Mouse (Mus musculus) liver, embryonic 13.5 days (tissue): ENCODE data around the gene Fbxo41. TPM values are rescaled to one million over a fixed set of nuclear protein-coding genes. Genes with fewer than 3 reads are reported as not detected.
A peak's percentile ranks its signal among the peaks of the same experiment; 100 is the strongest.

Experiments
- ATAC-seq: fragments of 200-750 bp; cut with Nextera tagmentation; 2 replicates; pipeline ENCODE4 v1.8.0; 2017; ENCODE audit warnings: low read depth, mild to moderate bottlenecking, moderate number of reproducible peaks, moderate library complexity
- DNase-seq: peaks from one replicate; pipeline ENCODE4 v3.0.0; 2022
- H3K27ac ChIP-seq: fragments of 300-500 bp; sonication (generic); 2 replicates; pipeline ENCODE4 v1.5.1; 2015; ENCODE audit warnings: moderate library complexity, mild to moderate bottlenecking, inconsistent platforms
- H3K27me3 ChIP-seq: fragments of 300-500 bp; sonication (generic); 2 replicates; pipeline ENCODE4 v1.6.1; 2015; ENCODE audit warnings: mild to moderate bottlenecking, inconsistent platforms
- H3K36me3 ChIP-seq: fragments of 300-500 bp; sonication (generic); 2 replicates; pipeline ENCODE4 v1.6.1; 2015; ENCODE audit warnings: mild to moderate bottlenecking, inconsistent platforms
- H3K4me1 ChIP-seq: fragments of 300-500 bp; sonication (generic); replicated peaks from 2 replicates; pipeline ENCODE4 v1.6.1; 2015; ENCODE audit warnings: inconsistent platforms
- H3K4me2 ChIP-seq: fragments of 300-500 bp; sonication (generic); 2 replicates; pipeline ENCODE4 v1.6.1; 2015; ENCODE audit warnings: inconsistent platforms, mild to moderate bottlenecking, moderate library complexity
- H3K4me3 ChIP-seq: fragments of 300-500 bp; sonication (generic); replicated peaks from 2 replicates; pipeline ENCODE4 v1.5.1; 2015; ENCODE audit warnings: mild to moderate bottlenecking, inconsistent platforms
- H3K9ac ChIP-seq: fragments of 300-500 bp; sonication (generic); 2 replicates; pipeline ENCODE4 v1.6.1; 2015; ENCODE audit warnings: mild to moderate bottlenecking, inconsistent platforms
- H3K9me3 ChIP-seq: fragments of 300-500 bp; sonication (generic); replicated peaks from 2 replicates; pipeline ENCODE4 v1.6.1; 2016; ENCODE audit warnings: inconsistent platforms
- WGBS: fragments of 180-500 bp; shearing (Covaris S2); methylation state at CpG from one replicate; pipeline ENCODE4 v1.1.7; 2015; ENCODE audit not compliant: insufficient replicate concordance; 5-methylcytosine and 5-hydroxymethylcytosine counted together
- polyA plus RNA-seq: library from polyadenylated mRNA; unstranded; fragments of >200 nt; fragmentation: Nextera tagmentation; extraction: Ambion mirVana; gene quantifications from 2 replicates; pipeline ENCODE4 v1.2.1, GENCODE M21; 2015

Gene Fbxo41
- polyA plus RNA-seq, 1 experiment from 2014 or later: not detected

DNA sequence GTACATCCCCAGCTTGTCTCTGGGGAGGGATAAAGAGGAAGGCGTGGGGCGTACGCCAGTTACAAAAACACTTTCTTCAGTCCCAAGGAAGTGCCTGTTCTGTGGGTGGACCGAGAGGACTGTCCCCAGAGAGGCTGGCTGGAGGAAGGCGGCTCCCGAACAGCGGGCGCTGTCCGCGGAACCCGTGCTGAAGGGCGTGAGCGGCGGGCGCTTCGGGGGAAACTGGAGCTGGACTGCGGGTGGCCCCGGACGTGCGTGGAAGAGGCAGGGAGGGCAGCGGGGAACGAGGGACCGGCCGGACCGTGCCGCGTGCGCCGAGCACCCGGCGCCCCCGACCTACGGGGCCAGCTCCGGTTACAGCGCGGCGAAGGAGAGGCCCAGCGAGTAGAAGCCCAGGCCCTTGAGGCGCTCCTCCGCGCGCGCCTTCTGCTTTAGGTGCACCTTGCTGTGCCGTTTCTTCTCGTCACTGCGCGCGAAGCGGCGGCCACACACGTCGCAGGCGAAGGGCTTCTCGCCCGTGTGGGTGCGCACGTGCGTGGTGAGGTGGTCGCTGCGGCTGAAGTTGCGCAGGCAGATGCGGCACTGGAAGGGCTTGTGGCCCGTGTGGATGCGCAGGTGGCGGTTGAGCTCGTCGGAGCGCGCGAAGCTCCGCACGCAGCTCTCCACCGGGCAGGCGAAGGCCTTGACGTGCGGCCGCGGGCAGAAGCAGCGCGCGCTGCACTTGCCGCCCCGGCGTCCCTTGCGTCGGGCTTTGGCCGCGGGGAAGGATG is 8.7 kb upstream of the Fbxo41 start:
- WGBS: 2% methylated on average over 88 of the region's 88 CpGs
- Histone ChIP-seq H3K9ac (no peak overlapping the region), H3K9me3 (no peaks in the 10 kb centered on the region), H3K27ac (no peak overlapping the region), H3K36me3 (no peaks in the 10 kb centered on the region), H3K27me3 (peaks cover 89% of the 10 kb centered on the region), H3K4me3 (peak overlapping the region; percentile 23), H3K4me2 (peak overlapping the region; percentile 26), H3K4me1 (peaks cover 19% of the 10 kb centered on the region)
- no peak for ATAC-seq
- no peak for DNase-seq

DNA sequence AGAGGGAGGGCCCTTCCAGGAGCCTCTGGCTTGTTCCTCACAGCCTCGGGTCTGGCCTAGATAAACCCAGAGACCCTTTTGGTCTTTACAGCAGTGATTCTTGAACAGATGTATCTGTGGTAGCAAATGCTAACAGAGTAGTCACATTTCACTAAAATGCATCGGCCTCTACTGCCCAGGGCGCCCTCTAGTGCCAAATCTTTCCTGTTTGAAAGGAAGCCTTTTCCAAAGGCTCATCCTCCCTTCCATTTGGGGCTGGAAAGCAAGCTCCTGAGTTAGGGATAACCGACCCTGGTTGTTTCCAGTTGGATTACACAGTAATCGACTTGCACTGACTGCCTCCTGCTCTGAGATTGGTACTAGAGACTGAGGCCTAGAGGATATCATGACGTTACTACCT is 7.7 kb upstream of the Fbxo41 start:
- WGBS: 3% methylated on average over 6 of the region's 6 CpGs
- peaks cover 19% of the 10 kb centered on the region for H3K4me1 ChIP-seq
- no peak overlapping the region for H3K27ac ChIP-seq
- H3K36me3 ChIP-seq: no peaks in the 10 kb centered on the region
- no peak overlapping the region for H3K4me3 ChIP-seq
- DNase-seq: no peak
- H3K9ac ChIP-seq: no peak overlapping the region
- H3K9me3 ChIP-seq: no peaks in the 10 kb centered on the region
- no peak overlapping the region for H3K4me2 ChIP-seq
- no peak for ATAC-seq
- peaks cover 80% of the 10 kb centered on the region for H3K27me3 ChIP-seq

DNA sequence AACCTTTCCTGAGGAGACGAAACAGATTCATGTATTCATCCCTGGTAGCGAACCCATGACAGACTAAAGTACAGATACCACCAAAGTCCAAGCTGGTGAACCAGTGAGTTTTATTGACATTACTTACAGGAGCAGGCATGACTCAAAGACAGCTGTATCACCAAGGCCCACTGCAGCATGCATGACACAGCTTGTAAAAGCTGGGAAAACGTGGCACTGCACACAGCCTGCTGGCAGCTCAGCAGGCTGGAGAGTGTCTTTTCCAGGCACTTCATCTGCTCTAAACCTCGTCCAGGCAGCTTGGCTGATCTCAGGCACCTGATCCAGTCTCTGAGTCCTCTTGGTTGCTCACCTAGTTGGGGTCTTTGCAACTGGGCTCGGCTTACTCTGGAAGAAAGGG is 5.8 kb upstream of the Fbxo41 start:
- H3K4me2 ChIP-seq: no peak overlapping the region
- H3K36me3 ChIP-seq: no peaks in the 10 kb centered on the region
- ATAC-seq (no peak), DNase-seq (no peak)
- peaks cover 19% of the 10 kb centered on the region for H3K4me1 ChIP-seq
- WGBS: 30% methylated on average over 5 of the region's 5 CpGs
- H3K27me3 ChIP-seq: peaks cover 79% of the 10 kb centered on the region
- no peak overlapping the region for H3K27ac ChIP-seq
- no peak overlapping the region for H3K9ac ChIP-seq
- no peaks in the 10 kb centered on the region for H3K9me3 ChIP-seq
- H3K4me3 ChIP-seq: no peak overlapping the region

DNA sequence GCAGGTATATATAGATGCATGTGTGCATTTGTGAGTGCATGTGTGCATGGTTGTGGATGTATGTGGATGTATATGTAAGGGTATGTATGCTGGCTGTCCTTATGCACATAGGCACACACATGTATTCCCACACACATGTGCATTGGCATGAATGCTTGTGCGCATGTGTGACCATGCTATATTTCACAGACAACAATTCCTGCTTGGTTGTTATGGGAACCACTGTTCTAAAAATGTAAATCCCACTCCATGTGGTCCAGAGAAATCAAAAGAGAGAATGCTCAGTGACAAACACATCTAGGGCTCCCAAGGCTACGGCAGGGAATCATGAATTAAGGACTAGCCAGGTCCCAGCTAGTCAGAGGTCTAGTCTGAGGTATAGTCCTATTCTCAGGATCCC is 2.1 kb upstream of the Fbxo41 start:
- H3K4me3 ChIP-seq: no peak overlapping the region
- H3K36me3 ChIP-seq: no peaks in the 10 kb centered on the region
- H3K4me2 ChIP-seq: no peak overlapping the region
- no peak for ATAC-seq
- peaks cover 73% of the 10 kb centered on the region for H3K27me3 ChIP-seq
- WGBS: 62% methylated on average over 2 of the region's 2 CpGs
- no peaks in the 10 kb centered on the region for H3K9me3 ChIP-seq
- DNase-seq: no peak
- H3K4me1 ChIP-seq: peaks cover 10% of the 10 kb centered on the region
- no peak overlapping the region for H3K9ac ChIP-seq
- no peak overlapping the region for H3K27ac ChIP-seq

DNA sequence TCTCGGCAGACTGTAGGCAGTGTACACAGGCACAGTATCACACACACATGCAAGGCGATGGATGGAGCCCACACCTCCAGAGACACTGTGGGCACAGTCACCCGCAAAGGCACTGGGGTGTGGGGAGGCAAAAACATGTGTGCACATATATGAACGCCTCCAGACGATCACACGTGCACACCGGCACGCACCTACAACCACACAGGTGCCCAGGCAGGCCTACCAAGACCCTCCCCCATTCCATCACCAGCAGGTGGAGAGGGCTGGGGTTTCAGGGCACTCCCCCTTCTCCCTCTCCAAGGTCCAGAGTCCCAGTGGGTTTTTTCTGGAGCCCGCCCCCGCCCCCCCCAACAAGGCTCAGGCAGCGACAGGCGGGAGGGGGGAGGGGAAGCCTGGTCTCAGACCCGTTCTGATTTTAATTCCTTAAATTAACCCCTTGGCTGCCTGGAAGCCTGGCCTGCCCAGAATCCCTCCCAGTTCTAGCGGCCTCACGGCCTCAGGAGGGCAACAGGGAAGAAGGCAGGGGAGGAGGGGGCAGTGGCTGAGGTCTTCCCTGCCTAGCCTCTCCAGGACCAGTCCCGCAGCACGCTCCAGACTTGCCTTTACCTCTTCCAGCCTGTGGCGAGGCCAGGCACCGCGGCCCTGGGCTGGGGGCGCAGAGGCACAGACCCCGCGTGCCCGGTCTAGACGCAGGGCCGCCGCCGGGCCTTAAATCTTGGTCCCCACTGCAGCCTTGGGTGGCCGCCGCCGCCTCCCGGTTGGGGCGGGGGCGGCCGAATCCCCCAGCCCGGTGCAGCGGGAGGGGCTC is 487 bp downstream of the Fbxo41 start:
- H3K4me1 ChIP-seq: peaks cover 10% of the 10 kb centered on the region
- no peaks in the 10 kb centered on the region for H3K36me3 ChIP-seq
- no peak for DNase-seq
- peaks cover 50% of the 10 kb centered on the region for H3K27me3 ChIP-seq
- 3% methylated on average over 32 of the region's 37 CpGs for WGBS
- H3K27ac ChIP-seq: no peak overlapping the region
- H3K4me2 ChIP-seq: peak overlapping the region; percentile 63
- H3K4me3 ChIP-seq: peak overlapping the region; percentile 53
- no peak overlapping the region for H3K9ac ChIP-seq
- ATAC-seq: no peak
- H3K9me3 ChIP-seq: no peaks in the 10 kb centered on the region

DNA sequence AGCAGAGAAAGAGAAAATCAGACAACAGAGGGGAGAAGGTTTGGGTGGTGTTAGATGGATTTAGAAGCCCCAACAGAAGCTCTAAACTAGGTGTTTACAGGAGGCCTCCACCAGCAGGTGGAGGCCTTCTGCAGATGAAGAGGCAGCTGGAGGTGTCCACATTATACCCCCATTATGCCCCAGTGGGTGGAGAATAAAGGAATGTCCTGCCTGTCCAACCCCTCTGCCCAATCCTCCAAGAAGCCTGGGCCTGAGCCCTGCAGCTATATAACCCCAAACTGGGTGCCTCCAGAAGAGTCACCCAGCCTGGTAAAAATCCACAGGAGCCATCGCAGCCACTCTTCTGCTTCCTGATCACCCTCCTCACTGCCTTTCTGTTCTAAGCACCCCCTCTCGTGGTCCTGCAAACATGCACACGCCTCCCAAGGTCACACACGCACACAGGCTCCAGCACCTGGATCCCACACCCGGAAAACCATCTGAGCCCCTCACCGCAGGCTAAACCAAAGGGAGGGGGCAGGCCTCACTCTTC is 1.2 kb downstream of the Fbxo41 start:
- WGBS: 15% methylated on average over 6 of the region's 6 CpGs
- no peak for DNase-seq
- no peaks in the 10 kb centered on the region for H3K9me3 ChIP-seq
- no peak overlapping the region for H3K4me2 ChIP-seq
- 0 out of 2 replicates have a peak overlapping the region, but pooled peaks have one; percentile 53 for H3K4me3 ChIP-seq
- H3K27me3 ChIP-seq: peaks cover 50% of the 10 kb centered on the region
- H3K36me3 ChIP-seq: no peaks in the 10 kb centered on the region
- H3K27ac ChIP-seq: no peak overlapping the region
- peaks cover 10% of the 10 kb centered on the region for H3K4me1 ChIP-seq
- no peak overlapping the region for H3K9ac ChIP-seq
- no peak for ATAC-seq

DNA sequence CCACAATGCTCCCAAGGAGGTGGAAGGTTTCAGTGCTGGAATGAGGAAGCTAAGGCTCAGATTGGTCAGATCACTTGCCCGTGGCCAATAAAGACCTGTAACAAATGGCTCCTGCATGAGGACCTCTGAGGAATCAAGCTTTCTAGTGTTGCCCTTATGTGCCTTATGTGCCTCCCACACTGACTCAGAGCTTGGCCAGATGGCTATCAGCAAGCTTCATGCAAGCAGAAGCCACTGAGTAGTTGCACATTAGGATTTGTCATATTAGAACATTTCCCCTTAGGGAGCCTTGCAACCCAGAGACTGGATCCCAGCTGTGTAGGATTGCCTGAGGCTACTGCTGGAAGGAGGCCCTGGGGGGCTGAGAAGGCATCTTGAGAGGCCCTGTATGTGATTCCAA is 2.4 kb downstream of the Fbxo41 start:
- ATAC-seq: no peak
- peaks cover 10% of the 10 kb centered on the region for H3K4me1 ChIP-seq
- H3K9me3 ChIP-seq: no peaks in the 10 kb centered on the region
- no peak overlapping the region for H3K4me3 ChIP-seq
- WGBS: 36% methylated on average over 1 of the region's 1 CpGs
- peaks cover 48% of the 10 kb centered on the region for H3K27me3 ChIP-seq
- H3K9ac ChIP-seq: no peak overlapping the region
- no peak overlapping the region for H3K27ac ChIP-seq
- no peaks in the 10 kb centered on the region for H3K36me3 ChIP-seq
- no peak for DNase-seq
- no peak overlapping the region for H3K4me2 ChIP-seq

DNA sequence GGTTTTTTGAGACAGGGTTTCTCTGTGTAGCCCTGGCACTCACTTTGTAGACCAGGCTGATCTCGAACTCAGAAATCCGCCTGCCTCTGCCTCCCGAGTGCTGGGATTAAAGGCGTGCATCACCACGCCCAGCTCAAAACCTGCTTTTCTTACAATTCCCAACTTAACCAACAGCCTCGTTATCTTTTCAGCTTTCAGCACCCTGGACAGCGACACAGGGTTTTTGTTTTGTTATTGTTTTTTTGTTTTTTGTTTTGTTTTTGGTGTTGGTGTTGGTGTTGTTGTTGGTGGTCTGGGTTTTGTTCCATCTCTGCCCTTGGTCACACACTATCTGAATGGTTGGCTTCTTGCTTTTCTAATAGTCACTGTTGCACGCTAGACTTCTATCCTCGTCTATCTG is 4.6 kb downstream of the Fbxo41 start:
- no peak overlapping the region for H3K27ac ChIP-seq
- no peak overlapping the region for H3K4me3 ChIP-seq
- no peak for ATAC-seq
- no peak overlapping the region for H3K4me2 ChIP-seq
- H3K9ac ChIP-seq: no peak overlapping the region
- peaks cover 27% of the 10 kb centered on the region for H3K27me3 ChIP-seq
- DNase-seq: no peak
- 38% methylated on average over 9 of the region's 9 CpGs for WGBS
- no peaks in the 10 kb centered on the region for H3K9me3 ChIP-seq
- no peaks in the 10 kb centered on the region for H3K36me3 ChIP-seq
- H3K4me1 ChIP-seq: peaks cover 10% of the 10 kb centered on the region

DNA sequence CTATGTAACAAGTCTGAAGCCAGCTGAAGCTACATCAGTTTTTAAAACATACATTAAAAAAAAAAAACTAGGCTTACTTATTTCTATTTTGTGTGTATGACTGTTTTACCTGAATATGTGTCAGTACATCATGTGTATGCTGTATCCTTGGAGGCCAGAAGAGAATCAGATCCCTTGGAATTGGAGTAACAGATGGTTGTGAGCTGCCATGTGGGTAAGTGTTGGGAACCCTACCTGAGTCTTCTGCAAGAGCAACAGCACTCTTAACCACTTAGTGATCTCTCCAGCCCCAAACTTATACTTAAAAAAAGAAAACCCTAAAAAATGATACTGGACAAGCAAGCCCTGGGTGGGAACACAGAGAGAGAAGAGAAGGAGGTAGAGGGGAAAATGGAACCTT is 5.8 kb downstream of the Fbxo41 start:
- Histone ChIP-seq H3K9ac (no peak overlapping the region), H3K27me3 (peaks cover 15% of the 10 kb centered on the region), H3K4me3 (no peak overlapping the region), H3K36me3 (no peaks in the 10 kb centered on the region), H3K9me3 (no peaks in the 10 kb centered on the region), H3K4me2 (no peak overlapping the region), H3K4me1 (peaks cover 1% of the 10 kb centered on the region; the same call in 1 of the 2 replicates), H3K27ac (no peak overlapping the region)
- no peak for ATAC-seq
- no peak for DNase-seq

DNA sequence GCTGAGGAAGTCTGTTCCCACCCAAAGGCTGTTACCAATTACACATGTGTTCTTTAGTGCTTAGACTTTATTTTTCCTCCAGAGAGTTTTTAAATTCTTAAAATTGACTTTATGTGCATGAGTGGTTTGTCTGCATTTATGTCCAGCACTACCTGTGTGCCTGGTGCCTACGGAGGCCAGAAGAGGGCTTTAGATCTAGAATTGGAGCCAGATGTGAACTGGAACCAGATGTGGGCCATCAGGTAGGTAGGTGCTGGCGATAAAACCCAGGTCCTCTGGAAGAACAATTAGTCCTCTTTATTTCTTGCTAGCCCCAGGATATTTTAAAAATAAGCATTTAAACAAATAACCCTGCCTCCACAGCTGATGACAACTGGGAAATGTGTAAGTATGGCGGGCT is 11.2 kb downstream of the Fbxo41 start:
- no peaks in the 10 kb centered on the region for H3K4me1 ChIP-seq
- peaks cover 4% of the 10 kb centered on the region for H3K27me3 ChIP-seq
- H3K9me3 ChIP-seq: no peaks in the 10 kb centered on the region
- no peak overlapping the region for H3K9ac ChIP-seq
- DNase-seq (no peak), ATAC-seq (no peak)
- no peak overlapping the region for H3K4me3 ChIP-seq
- H3K4me2 ChIP-seq: no peak overlapping the region
- no peaks in the 10 kb centered on the region for H3K36me3 ChIP-seq
- no peak overlapping the region for H3K27ac ChIP-seq
- WGBS: 71% methylated on average over 3 of the region's 3 CpGs

DNA sequence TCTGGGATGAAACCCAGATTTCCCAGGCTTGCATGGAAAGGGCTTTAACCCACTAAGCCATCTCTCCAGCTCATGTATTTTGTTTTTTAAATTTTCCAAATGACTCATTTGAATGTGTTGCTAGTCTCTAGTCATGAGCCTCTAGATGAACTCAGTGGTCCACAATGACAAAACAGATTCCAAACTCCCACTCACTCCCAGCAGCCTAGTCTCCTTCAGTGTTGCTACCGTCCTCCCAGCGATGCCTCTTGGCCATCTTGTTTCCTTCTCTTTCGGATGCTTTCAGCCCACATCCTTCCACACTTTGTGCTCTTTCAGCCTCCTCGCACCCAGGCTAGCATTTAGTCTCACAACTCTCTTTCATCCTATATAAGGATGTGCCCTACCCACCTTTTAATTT is 12.5 kb downstream of the Fbxo41 start:
- 73% methylated on average over 4 of the region's 4 CpGs for WGBS
- no peak for ATAC-seq
- H3K4me2 ChIP-seq: no peak overlapping the region

More for the DNA sequence above, 12.5 kb downstream of the Fbxo41 start:
- Histone ChIP-seq H3K9me3 (no peaks in the 10 kb centered on the region), H3K4me3 (no peak overlapping the region), H3K27me3 (peaks cover 18% of the 10 kb centered on the region), H3K36me3 (no peaks in the 10 kb centered on the region), H3K4me1 (no peaks in the 10 kb centered on the region), H3K9ac (no peak overlapping the region), H3K27ac (no peak overlapping the region)
- DNase-seq: no peak
